8 mouse cellular contexts compared by ENCODE assay signal in genomic region chr17:4996121-4996813, GRCm38 (mm10). TPM values are rescaled to one million over a fixed set of nuclear protein-coding genes. Genes with fewer than 3 reads are reported as not detected.
DNase-seq lines count a peak whose midpoint lies in the region; ATAC-seq and TF ChIP-seq lines count a peak whose summit lies in the region.

No protein-coding gene starts in this region.

- H3K9ac ChIP-seq in forebrain, embryonic 12.5 days = peak overlapping the region; percentile 99
- peak overlapping the region; percentile 100 for H3K9ac ChIP-seq in hindbrain, embryonic 11.5 days (ENCODE audit: low read depth, low read length)

- intact Hi-C loops in left cerebral cortex, adult 2 months (cut with DNase I) = loop anchor here (10.0 kb wide), 1 partner anchor 531 kb away; no protein-coding TSS in a partner anchor

- DNase-seq in left cerebral cortex, adult 2 months (ENCODE audit: extremely low spot score in 1 of 2, low spot score in 2 of 2) = peak; percentile 49 to 61
- no peak for DNase-seq in left cerebral cortex, adult 11 months (ENCODE audit: low spot score)
- peak; percentile 73 for DNase-seq in hindbrain, embryonic 11.5 days (ENCODE audit: low spot score)
- peak; percentile 64 for DNase-seq in liver
- peak; percentile 66 for DNase-seq in naive thymus-derived CD4-positive, alpha-beta T cell, adult 2 months (ENCODE audit: low read depth)
- peak; percentile 60 for DNase-seq in thymus, postnatal 0 days (ENCODE audit: low spot score)

- peak overlapping the region; percentile 90 for H3K4me3 ChIP-seq in left cerebral cortex, adult 2 months
- H3K4me3 ChIP-seq in brown adipose tissue, adult 24 weeks (ENCODE audit: insufficient read depth, low read depth, low read length) = peak overlapping the region; percentile 79
- peak overlapping the region; percentile 98 for H3K4me3 ChIP-seq in forebrain, embryonic 12.5 days (replicated peaks)
- H3K4me3 ChIP-seq in hindbrain, embryonic 11.5 days (ENCODE audit: low read depth, low read length) = peak overlapping the region; percentile 98

- peak; percentile 10; the same call in 1 of the 2 replicates for ATAC-seq in forebrain, embryonic 12.5 days (ENCODE audit: low FRiP score)
- peak; percentile 39 for ATAC-seq in hindbrain, embryonic 11.5 days (ENCODE audit: low FRiP score)

- H3K9me3 ChIP-seq in forebrain, embryonic 12.5 days = no peaks in the 10 kb centered on the region
- no peaks in the 10 kb centered on the region for H3K9me3 ChIP-seq in hindbrain, embryonic 11.5 days (ENCODE audit: control insufficient read depth, low read length)

- peak overlapping the region; percentile 75 for H3K4me2 ChIP-seq in forebrain, embryonic 12.5 days
- H3K4me2 ChIP-seq in hindbrain, embryonic 11.5 days (replicated peaks; ENCODE audit: low read depth, low read length) = peak overlapping the region; percentile 73

- peak; percentile 5 for TF ChIP-seq CTCF in left cerebral cortex, adult 2 months (IDR thresholded peaks at IDR 0.05)

- peaks cover 11% of the 10 kb centered on the region for H3K4me1 ChIP-seq in brown adipose tissue, adult 24 weeks (ENCODE audit: control insufficient read depth, insufficient read depth, insufficient read length, low read length)
- H3K4me1 ChIP-seq in forebrain, embryonic 12.5 days = peaks cover 40% of the 10 kb centered on the region
- H3K4me1 ChIP-seq in hindbrain, embryonic 11.5 days (replicated peaks; ENCODE audit: control insufficient read depth, insufficient read depth, low read length) = peaks cover 7% of the 10 kb centered on the region

- H3K27me3 ChIP-seq in forebrain, embryonic 12.5 days = no peaks in the 10 kb centered on the region
- H3K27me3 ChIP-seq in hindbrain, embryonic 11.5 days (ENCODE audit: control insufficient read depth, insufficient read depth, low read length) = no peaks in the 10 kb centered on the region

- under 1% methylated on average over 51 of the region's 95 CpGs for WGBS in forebrain, embryonic 12.5 days
- 0% methylated on average over 63 of the region's 95 CpGs for WGBS in hindbrain, embryonic 11.5 days

- H3K27ac ChIP-seq in left cerebral cortex, adult 2 months = peak overlapping the region; percentile 99
- peak overlapping the region; percentile 82 for H3K27ac ChIP-seq in brown adipose tissue, adult 24 weeks (replicated peaks; ENCODE audit: low read depth, low read length)
- peak overlapping the region; percentile 100 for H3K27ac ChIP-seq in forebrain, embryonic 12.5 days
- peak overlapping the region; percentile 100 for H3K27ac ChIP-seq in hindbrain, embryonic 11.5 days (ENCODE audit: low read depth, low read length)

- H3K36me3 ChIP-seq in forebrain, embryonic 12.5 days (replicated peaks) = no peaks in the 10 kb centered on the region
- H3K36me3 ChIP-seq in hindbrain, embryonic 11.5 days (ENCODE audit: control insufficient read depth, insufficient read depth, low read length) = no peaks in the 10 kb centered on the region

RNA-seq across cellular contexts. Expression of gene Arid1b, which starts 2.1 kb away (rescaled TPM):
- total RNA-seq in left cerebral cortex, adult 2 months (2021) = 10 to 100 TPM; 81.4 to 86.1 TPM
- 11.1 and 13.9 TPM in 2 replicates for polyA plus RNA-seq in brown adipose tissue, adult 24 weeks (2012; ENCODE audit: insufficient read depth, insufficient read length, missing spikeins)
- 17.4 and 17.7 TPM in 2 replicates for polyA plus RNA-seq in forebrain, embryonic 12.5 days (2016; fragmentation: Nextera tagmentation; extraction: Ambion mirVana)
- 13.1 and 18.6 TPM in 2 replicates for polyA plus RNA-seq in hindbrain, embryonic 11.5 days (2014; fragmentation: Nextera tagmentation; extraction: Ambion mirVana)
- polyA plus RNA-seq in thymus, postnatal 0 days (2015; fragmentation: Nextera tagmentation; extraction: Ambion mirVana) = 10.9 and 12.6 TPM in 2 replicates
